Mouse (Mus musculus): ENCODE data around the gene Dnah6. TPM values are rescaled to one million over a fixed set of nuclear protein-coding genes. Genes with fewer than 3 reads are reported as not detected.

Gene Dnah6
- total and polyA plus RNA-seq, 3 experiments = under 0.01 to 0.06 (median 0.04) TPM

GRCm38 (mm10) chr6:73055347-73055746 is 166.1 kb downstream of the Dnah6 start:
- Histone ChIP-seq H3K4me1 (ENCODE audit: control insufficient read depth in 1 of 2, insufficient read depth in 2 of 2) (peaks cover 5 to 6% of the 10 kb centered on the region in 2 experiments; a peak in 2 of 4 replicates), H3K27me3 (replicated peaks) (no peaks in the 10 kb centered on the region), H3K9ac (ENCODE audit: insufficient read depth, low read depth) (no peak overlapping the region), H3K27ac (ENCODE audit: insufficient read depth, low read depth) (no peak overlapping the region), H3K4me3 (replicated peaks in 1 of 3; ENCODE audit: low read depth in 2 of 3, low read length in 2 of 3, poor library complexity in 1 of 3) (no peak overlapping the region), H3K4me2 (ENCODE audit: insufficient read depth, low read depth, poor library complexity, severe bottlenecking) (no peak overlapping the region), H3K79me2 (replicated peaks; ENCODE audit: control insufficient read depth, extremely low read depth, insufficient read depth, poor library complexity, severe bottlenecking) (no peaks in the 10 kb centered on the region), H3K9me3 (replicated peaks; ENCODE audit: low read length) (peaks cover 14% of the 10 kb centered on the region), H3K36me3 (replicated peaks in 1 of 2; ENCODE audit: control insufficient read depth in 1 of 2, insufficient read depth in 1 of 2, low read length in 1 of 2) (no peaks in the 10 kb centered on the region)
- in situ Hi-C loops (cut with MboI; ENCODE audit: low pct_ligation_motif_present, low pct_unique_long_range_greater_than_20kb, low sequenced_read_pairs) (no loop called here), dilution Hi-C loops (cut with MboI; ENCODE audit: extremely low pct_ligation_motif_present, extremely low pct_unique_long_range_greater_than_20kb, low sequenced_read_pairs) (no loop called here)
- no peak for DNase-seq (ENCODE audit: extremely low read depth)
- TF ChIP-seq USF2 (conservative IDR thresholded peaks at IDR 0.05; ENCODE audit: low read depth, low read length) (no peak), JUND (conservative IDR thresholded peaks at IDR 0.05; ENCODE audit: low read depth, low read length) (no peak), RAD21 (IDR thresholded peaks at IDR 0.05; ENCODE audit: low read depth, low read length) (no peak), JUN (IDR thresholded peaks at IDR 0.05; ENCODE audit: insufficient read depth, low read depth, low read length) (no peak), TCF12 (IDR thresholded peaks at IDR 0.05; ENCODE audit: low read depth, low read length) (no peak), ZKSCAN1 (IDR thresholded peaks at IDR 0.05; ENCODE audit: borderline replicate concordance, low read depth, low read length) (no peak), EP300 (IDR thresholded peaks at IDR 0.05; ENCODE audit: low read length) (no peak), POLR2A (IDR thresholded peaks at IDR 0.05; ENCODE audit: low read depth, low read length) (no peak), MEF2A (IDR thresholded peaks at IDR 0.05; ENCODE audit: borderline replicate concordance, low read depth, low read length) (no peak), ZMIZ1 (IDR thresholded peaks at IDR 0.05; ENCODE audit: low read depth, low read length) (no peak), IRF4 (IDR thresholded peaks at IDR 0.05; ENCODE audit: low read depth, low read length) (no peak), USF1 (IDR thresholded peaks at IDR 0.05; ENCODE audit: low read depth, low read length) (no peak), CHD1 (IDR thresholded peaks at IDR 0.05; ENCODE audit: low read depth, low read length) (no peak), E2F4 (IDR thresholded peaks at IDR 0.05; ENCODE audit: insufficient replicate concordance, low read depth, low read length) (no peak), MYC (IDR thresholded peaks at IDR 0.05; ENCODE audit: low read depth, low read length) (no peak), ZNF384 (IDR thresholded peaks at IDR 0.05; ENCODE audit: low read depth, low read length) (no peak), HCFC1 (IDR thresholded peaks at IDR 0.05; ENCODE audit: low read depth, low read length) (no peak), MAZ (IDR thresholded peaks at IDR 0.05; ENCODE audit: low read depth, low read length) (no peak), MXI1 (IDR thresholded peaks at IDR 0.05; ENCODE audit: low read depth, low read length) (no peak), TBP (conservative IDR thresholded peaks at IDR 0.05; ENCODE audit: low read depth, low read length) (no peak)

- Histone ChIP-seq H3K27ac (ENCODE audit: insufficient read depth, low read depth) (no peak overlapping the region), H3K36me3 (replicated peaks in 1 of 2; ENCODE audit: control insufficient read depth in 1 of 2, insufficient read depth in 1 of 2, low read length in 1 of 2) (no peaks in the 10 kb centered on the region), H3K4me1 (ENCODE audit: control insufficient read depth in 1 of 2, insufficient read depth in 2 of 2) (peaks cover 2 to 6% of the 10 kb centered on the region in 2 experiments; a peak in 2 of 4 replicates), H3K4me3 (replicated peaks in 1 of 3; ENCODE audit: low read depth in 2 of 3, low read length in 2 of 3, poor library complexity in 1 of 3) (no peak overlapping the region), H3K79me2 (replicated peaks; ENCODE audit: control insufficient read depth, extremely low read depth, insufficient read depth, poor library complexity, severe bottlenecking) (no peaks in the 10 kb centered on the region), H3K9ac (ENCODE audit: insufficient read depth, low read depth) (no peak overlapping the region), H3K27me3 (replicated peaks) (no peaks in the 10 kb centered on the region), H3K9me3 (replicated peaks; ENCODE audit: low read length) (peaks cover 14% of the 10 kb centered on the region), H3K4me2 (ENCODE audit: insufficient read depth, low read depth, poor library complexity, severe bottlenecking) (no peak overlapping the region)
- TF ChIP-seq CHD1 (IDR thresholded peaks at IDR 0.05; ENCODE audit: low read depth, low read length) (no peak), NELFE (IDR thresholded peaks at IDR 0.05; ENCODE audit: low read depth, low read length) (no peak), HCFC1 (IDR thresholded peaks at IDR 0.05; ENCODE audit: low read depth, low read length) (no peak), USF2 (conservative IDR thresholded peaks at IDR 0.05; ENCODE audit: low read depth, low read length) (no peak), ZNF384 (IDR thresholded peaks at IDR 0.05; ENCODE audit: low read depth, low read length) (no peak), SMC3 (IDR thresholded peaks at IDR 0.05; ENCODE audit: low read depth, low read length) (no peak), TCF12 (IDR thresholded peaks at IDR 0.05; ENCODE audit: low read depth, low read length) (no peak), RCOR1 (conservative IDR thresholded peaks at IDR 0.05; ENCODE audit: low read depth, low read length) (no peak), MAZ (IDR thresholded peaks at IDR 0.05; ENCODE audit: low read depth, low read length) (no peak), PAX5 (IDR thresholded peaks at IDR 0.05; ENCODE audit: low read length) (no peak), ZC3H11A (IDR thresholded peaks at IDR 0.05; ENCODE audit: low read depth, low read length) (no peak), CHD2 (IDR thresholded peaks at IDR 0.05; ENCODE audit: low read length) (no peak), CTCF (conservative IDR thresholded peaks at IDR 0.05 in 1 of 2, IDR thresholded peaks at IDR 0.05 in 1 of 2; ENCODE audit: low read depth in 2 of 2, low read length in 2 of 2) (no peak), GABPA (IDR thresholded peaks at IDR 0.05; ENCODE audit: insufficient replicate concordance, low read depth, low read length) (no peak), TBP (conservative IDR thresholded peaks at IDR 0.05; ENCODE audit: low read depth, low read length) (no peak), ETS1 (conservative IDR thresholded peaks at IDR 0.05; ENCODE audit: low read depth, low read length) (no peak), SIN3A (IDR thresholded peaks at IDR 0.05; ENCODE audit: low read length) (no peak)
- in situ Hi-C loops (cut with MboI; ENCODE audit: low pct_ligation_motif_present, low pct_unique_long_range_greater_than_20kb, low sequenced_read_pairs) = no loop called here
- dilution Hi-C loops (cut with MboI; ENCODE audit: extremely low pct_ligation_motif_present, extremely low pct_unique_long_range_greater_than_20kb, low sequenced_read_pairs) = no loop called here
- no peak for DNase-seq (ENCODE audit: extremely low read depth)
Measured at GRCm38 (mm10) chr6:73054807-73055206, 166.6 kb downstream of the Dnah6 start.
